Mouse (Mus musculus) lung, postnatal 0 days (tissue): ENCODE data around the gene Gm11096.

Source experiments
- CTCF ChIP-seq: IDR thresholded peaks from 2 replicates; pipeline ENCODE4 v1.5.1; 2016; ENCODE audit warnings: antibody characterized with exemption, mild to moderate bottlenecking
- EP300 ChIP-seq: IDR thresholded peaks from 2 replicates; pipeline ENCODE4 v1.6.1; 2016; ENCODE audit warnings: antibody characterized with exemption, mild to moderate bottlenecking, control low read depth

GRCm38 (mm10) chr17:81416361-81417114, 25.0 kb upstream of the Gm11096 start:
- no peak for TF ChIP-seq CTCF
- TF ChIP-seq EP300 = no peak
